Mouse (Mus musculus) midbrain, embryonic 12.5 days (tissue): ENCODE measurements around the gene Commd1. TPM values are rescaled to one million over a fixed set of nuclear protein-coding genes. Genes with fewer than 3 reads are reported as not detected.
A peak's percentile ranks its signal among the peaks of the same experiment; 100 is the strongest.

Experiments used
- ATAC-seq: fragments of 200-750 bp; cut with Nextera tagmentation; 2 replicates; pipeline ENCODE4 v1.8.0; 2017; ENCODE audit warnings: low read depth, moderate TSS enrichment, moderate library complexity; ENCODE audit not compliant: low FRiP score
- H3K27ac ChIP-seq: fragments of 300-500 bp; sonication (generic); replicated peaks from 2 replicates; pipeline ENCODE4 v1.5.1; 2016; ENCODE audit warnings: mild to moderate bottlenecking
- H3K27me3 ChIP-seq: fragments of 300-500 bp; sonication (generic); 2 replicates; pipeline ENCODE4 v1.6.1; 2016; ENCODE audit warnings: mild to moderate bottlenecking
- H3K36me3 ChIP-seq: fragments of 300-500 bp; sonication (generic); 2 replicates; pipeline ENCODE4 v1.6.1; 2016
- H3K4me1 ChIP-seq: fragments of 300-500 bp; sonication (generic); 2 replicates; pipeline ENCODE4 v1.6.1; 2016
- H3K4me2 ChIP-seq: fragments of 300-500 bp; sonication (generic); replicated peaks from 2 replicates; pipeline ENCODE4 v1.6.1; 2016; ENCODE audit warnings: mild to moderate bottlenecking, moderate library complexity
- H3K4me3 ChIP-seq: fragments of 300-500 bp; sonication (generic); 2 replicates; pipeline ENCODE4 v1.5.1; 2016; ENCODE audit warnings: mild to moderate bottlenecking
- H3K9ac ChIP-seq: fragments of 300-500 bp; sonication (generic); replicated peaks from 2 replicates; pipeline ENCODE4 v1.6.1; 2016; ENCODE audit warnings: mild to moderate bottlenecking, moderate library complexity
- H3K9me3 ChIP-seq: fragments of 300-500 bp; sonication (generic); 2 replicates; pipeline ENCODE4 v1.6.1; 2016; ENCODE audit warnings: mild to moderate bottlenecking
- WGBS: fragments of 180-500 bp; shearing (Covaris S2); methylation state at CpG from one replicate; pipeline ENCODE4 v1.1.7; 2016; 5-methylcytosine and 5-hydroxymethylcytosine counted together
- polyA plus RNA-seq: library from polyadenylated mRNA; unstranded; fragments of >200 nt; fragmentation: Nextera tagmentation; extraction: Ambion mirVana; gene quantifications from 2 replicates; pipeline ENCODE4 v1.2.1, GENCODE M21; 2016

Gene Commd1
- polyA plus RNA-seq, 1 experiment from 2014 or later, result 349 TPM

DNA sequence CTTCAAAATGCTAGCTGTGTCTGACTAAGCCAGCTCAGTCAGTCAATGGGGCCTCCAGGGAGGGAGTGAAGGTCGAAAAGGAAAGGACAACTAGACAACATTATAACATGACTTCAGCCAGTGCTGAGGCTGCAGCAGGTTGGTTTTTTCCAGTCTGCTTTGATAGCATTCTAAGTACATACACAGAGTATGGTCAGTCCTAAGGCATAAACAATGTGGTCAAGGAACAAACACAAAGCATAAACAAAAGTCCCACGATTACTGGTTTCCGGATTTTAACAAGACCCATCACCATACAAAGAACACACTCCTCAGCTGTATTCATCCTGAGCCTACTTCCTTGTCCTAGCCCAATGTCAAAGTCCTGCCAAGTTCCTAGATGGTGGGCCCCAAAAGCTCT lies 3.3 kb upstream of the Commd1 start:
- no peak overlapping the region for H3K4me3 ChIP-seq
- ATAC-seq, result no peak
- H3K4me1 ChIP-seq, result peaks cover 14% of the 10 kb centered on the region
- H3K9me3 ChIP-seq, result no peaks in the 10 kb centered on the region
- whole genome bisulfite sequencing, result 85% methylated on average over 3 of the region's 3 CpGs
- H3K27me3 ChIP-seq, result no peaks in the 10 kb centered on the region
- no peak overlapping the region for H3K9ac ChIP-seq
- no peak overlapping the region for H3K4me2 ChIP-seq
- no peak overlapping the region for H3K27ac ChIP-seq
- no peaks in the 10 kb centered on the region for H3K36me3 ChIP-seq

DNA sequence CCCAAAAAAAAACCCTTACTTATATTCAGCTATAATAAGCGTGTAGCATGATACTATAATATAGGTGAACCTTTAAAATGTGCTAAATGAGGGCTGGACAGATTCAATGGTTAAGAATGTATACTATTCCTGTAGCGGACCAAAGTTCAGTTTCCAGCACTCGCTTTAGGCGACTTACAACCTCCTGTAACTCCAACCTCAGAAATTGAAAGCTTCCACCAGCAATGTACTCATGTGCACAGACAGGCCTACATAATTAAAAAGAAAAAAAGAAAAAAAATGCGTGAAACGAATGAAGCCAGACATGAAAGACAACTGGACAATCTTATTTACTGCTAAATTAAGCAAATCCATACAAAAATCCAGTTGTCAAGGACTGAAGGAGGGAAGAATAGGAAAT lies 664 bp upstream of the Commd1 start:
- Histone ChIP-seq H3K4me3 (no peak overlapping the region), H3K9me3 (no peaks in the 10 kb centered on the region), H3K36me3 (peaks cover 6% of the 10 kb centered on the region), H3K27me3 (no peaks in the 10 kb centered on the region), H3K27ac (no peak overlapping the region), H3K4me2 (no peak overlapping the region), H3K9ac (no peak overlapping the region), H3K4me1 (peaks cover 15% of the 10 kb centered on the region)
- no peak for ATAC-seq
- 73% methylated on average over 6 of the region's 6 CpGs for WGBS

DNA sequence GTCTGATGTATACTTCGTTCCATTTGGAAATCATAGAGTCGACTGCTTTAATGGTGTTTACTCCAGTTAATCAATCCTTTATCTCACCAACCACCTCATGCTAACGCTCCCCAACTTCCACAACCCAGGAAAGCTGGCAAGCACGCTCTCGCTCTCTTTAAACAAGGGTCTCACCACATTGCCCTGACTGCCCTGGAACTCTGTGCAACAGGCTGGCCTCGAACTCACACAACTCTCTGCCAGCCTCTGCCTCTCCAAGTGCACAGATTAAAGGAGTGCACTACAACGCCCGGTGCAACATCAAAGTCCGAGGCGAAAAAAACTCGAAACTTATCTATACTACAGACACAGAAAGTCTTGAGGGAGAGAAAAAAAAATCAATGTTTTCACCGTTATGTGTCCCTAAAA lies 635 bp downstream of the Commd1 start:
- peaks cover 23% of the 10 kb centered on the region for H3K4me1 ChIP-seq
- peak overlapping the region; percentile 80 for H3K4me2 ChIP-seq
- WGBS, result 3% methylated on average over 12 of the region's 12 CpGs
- ATAC-seq, result peak; percentile 50
- H3K9me3 ChIP-seq, result no peaks in the 10 kb centered on the region
- H3K9ac ChIP-seq, result peak overlapping the region; percentile 76
- H3K27ac ChIP-seq, result peak overlapping the region; percentile 97
- H3K27me3 ChIP-seq, result no peaks in the 10 kb centered on the region
- H3K4me3 ChIP-seq, result peak overlapping the region; percentile 68
- H3K36me3 ChIP-seq, result peaks cover 9% of the 10 kb centered on the region

DNA sequence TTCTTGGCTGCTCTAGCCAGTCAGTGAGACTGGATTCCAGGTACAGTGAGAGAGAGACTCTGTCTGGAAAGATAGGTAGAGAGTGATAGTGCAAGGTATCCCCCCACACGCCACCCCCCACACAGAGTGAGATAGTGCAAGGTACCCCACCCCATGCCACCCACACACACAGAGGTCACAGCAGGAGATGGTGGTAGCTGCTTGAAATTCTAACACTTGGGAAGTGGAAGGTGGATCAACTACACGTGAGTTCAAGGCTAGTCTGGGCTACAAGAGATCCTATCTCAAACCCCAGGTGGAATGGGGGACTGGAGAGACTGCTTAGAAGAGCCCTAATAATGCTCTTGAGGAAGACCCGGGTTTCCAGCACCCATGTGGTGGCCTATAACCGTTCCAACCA lies 1.1 kb downstream of the Commd1 start:
- H3K4me1 ChIP-seq, result peaks cover 28% of the 10 kb centered on the region
- H3K4me2 ChIP-seq, result peak overlapping the region; percentile 80
- peak overlapping the region; percentile 76 for H3K9ac ChIP-seq
- no peaks in the 10 kb centered on the region for H3K27me3 ChIP-seq
- H3K36me3 ChIP-seq, result peaks cover 9% of the 10 kb centered on the region
- WGBS, result 43% methylated on average over 4 of the region's 4 CpGs
- H3K9me3 ChIP-seq, result no peaks in the 10 kb centered on the region
- ATAC-seq, result no peak
- H3K4me3 ChIP-seq, result peak overlapping the region; percentile 68
- peak overlapping the region; percentile 97; the same call in 1 of the 2 replicates for H3K27ac ChIP-seq

DNA sequence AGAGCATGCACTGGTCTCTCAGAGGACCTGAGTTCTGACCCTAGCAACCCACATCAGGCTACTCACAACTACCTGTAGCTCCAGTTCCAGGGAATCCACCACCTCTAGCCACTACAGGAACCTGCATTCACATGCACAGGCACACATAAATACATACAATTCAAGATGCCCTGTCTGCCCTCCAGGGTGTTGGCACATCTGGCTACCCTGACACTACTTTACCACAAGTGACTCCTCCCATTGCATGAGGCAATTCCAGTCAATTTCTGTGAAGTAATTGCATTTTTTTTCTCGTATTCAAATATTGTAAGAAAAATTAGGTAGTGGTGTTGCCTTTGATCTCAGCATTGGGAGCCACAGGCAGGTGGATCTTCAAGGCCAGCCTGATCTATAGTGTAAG lies 3.0 kb downstream of the Commd1 start:
- peaks cover 9% of the 10 kb centered on the region for H3K36me3 ChIP-seq
- H3K27me3 ChIP-seq, result no peaks in the 10 kb centered on the region
- no peak overlapping the region for H3K9ac ChIP-seq
- no peak overlapping the region for H3K4me3 ChIP-seq
- H3K27ac ChIP-seq, result no peak overlapping the region
- ATAC-seq, result no peak
- H3K9me3 ChIP-seq, result no peaks in the 10 kb centered on the region
- WGBS, result 87% methylated on average over 1 of the region's 1 CpGs
- no peak overlapping the region for H3K4me2 ChIP-seq
- H3K4me1 ChIP-seq, result peaks cover 37% of the 10 kb centered on the region

DNA sequence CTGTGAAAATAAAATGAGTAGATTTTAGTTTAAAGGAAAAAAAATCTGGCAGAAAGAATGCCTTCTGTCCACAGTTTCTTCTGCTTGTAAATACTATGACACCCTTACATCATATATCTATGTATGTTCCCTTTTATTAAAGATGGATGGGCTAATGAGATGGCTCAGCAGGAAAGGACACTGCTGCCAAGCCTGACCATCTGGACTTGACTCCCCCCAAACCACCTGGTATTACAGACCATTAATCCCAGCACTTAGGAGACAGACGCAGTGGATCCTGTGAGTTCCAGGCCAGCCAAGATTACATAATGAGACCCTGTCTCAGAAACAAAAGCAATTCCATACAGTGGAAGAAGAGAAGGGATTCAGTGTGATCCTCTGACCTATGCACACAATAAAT lies 3.5 kb downstream of the Commd1 start:
- no peaks in the 10 kb centered on the region for H3K27me3 ChIP-seq
- no peak overlapping the region for H3K9ac ChIP-seq
- peaks cover 41% of the 10 kb centered on the region for H3K4me1 ChIP-seq
- WGBS, result 78% methylated on average over 1 of the region's 1 CpGs
- no peaks in the 10 kb centered on the region for H3K9me3 ChIP-seq
- H3K4me2 ChIP-seq, result no peak overlapping the region
- H3K27ac ChIP-seq, result no peak overlapping the region
- H3K4me3 ChIP-seq, result no peak overlapping the region
- H3K36me3 ChIP-seq, result peaks cover 14% of the 10 kb centered on the region
- no peak for ATAC-seq

DNA sequence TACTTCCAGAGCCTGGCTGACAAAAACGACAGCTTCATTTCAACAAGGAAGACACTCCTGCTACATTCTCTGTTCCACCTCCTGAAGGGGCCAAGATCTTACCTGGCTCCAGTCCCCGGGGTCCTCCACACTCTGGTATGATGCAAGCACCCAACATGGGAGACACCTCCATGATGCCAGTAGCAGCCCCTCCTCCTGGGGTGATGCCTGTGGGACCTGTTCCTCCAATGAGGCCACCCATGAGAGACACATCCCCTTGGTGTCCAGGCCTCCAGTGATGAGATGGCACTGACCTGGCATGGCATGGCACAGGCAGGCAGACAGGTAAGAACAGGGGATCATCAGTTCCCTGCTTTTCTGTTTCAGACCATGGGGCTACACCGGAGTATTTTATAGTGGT lies 4.0 kb downstream of the Commd1 start:
- ATAC-seq, result no peak
- Histone ChIP-seq H3K27ac (no peak overlapping the region), H3K27me3 (no peaks in the 10 kb centered on the region), H3K4me2 (no peak overlapping the region), H3K9me3 (no peaks in the 10 kb centered on the region), H3K4me3 (no peak overlapping the region), H3K9ac (no peak overlapping the region), H3K36me3 (peaks cover 19% of the 10 kb centered on the region), H3K4me1 (peaks cover 41% of the 10 kb centered on the region)
- WGBS, result 89% methylated on average over 3 of the region's 3 CpGs

DNA sequence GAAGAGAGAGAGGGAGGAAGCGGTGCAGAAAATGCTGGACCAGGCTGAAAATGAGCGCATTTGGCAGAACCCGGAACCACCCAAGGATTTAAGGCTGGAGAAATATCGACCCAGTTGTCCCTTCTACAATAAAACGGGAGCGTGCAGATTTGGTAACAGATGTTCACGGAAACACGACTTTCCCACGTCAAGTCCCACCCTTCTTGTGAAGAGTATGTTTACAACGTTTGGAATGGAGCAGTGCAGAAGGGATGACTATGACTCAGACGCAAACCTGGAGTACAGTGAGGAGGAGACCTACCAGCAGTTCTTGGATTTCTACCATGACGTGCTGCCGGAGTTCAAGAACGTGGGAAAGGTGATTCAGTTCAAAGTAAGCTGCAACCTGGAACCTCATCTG lies 8.6 kb downstream of the Commd1 start:
- no peaks in the 10 kb centered on the region for H3K27me3 ChIP-seq

DNA sequence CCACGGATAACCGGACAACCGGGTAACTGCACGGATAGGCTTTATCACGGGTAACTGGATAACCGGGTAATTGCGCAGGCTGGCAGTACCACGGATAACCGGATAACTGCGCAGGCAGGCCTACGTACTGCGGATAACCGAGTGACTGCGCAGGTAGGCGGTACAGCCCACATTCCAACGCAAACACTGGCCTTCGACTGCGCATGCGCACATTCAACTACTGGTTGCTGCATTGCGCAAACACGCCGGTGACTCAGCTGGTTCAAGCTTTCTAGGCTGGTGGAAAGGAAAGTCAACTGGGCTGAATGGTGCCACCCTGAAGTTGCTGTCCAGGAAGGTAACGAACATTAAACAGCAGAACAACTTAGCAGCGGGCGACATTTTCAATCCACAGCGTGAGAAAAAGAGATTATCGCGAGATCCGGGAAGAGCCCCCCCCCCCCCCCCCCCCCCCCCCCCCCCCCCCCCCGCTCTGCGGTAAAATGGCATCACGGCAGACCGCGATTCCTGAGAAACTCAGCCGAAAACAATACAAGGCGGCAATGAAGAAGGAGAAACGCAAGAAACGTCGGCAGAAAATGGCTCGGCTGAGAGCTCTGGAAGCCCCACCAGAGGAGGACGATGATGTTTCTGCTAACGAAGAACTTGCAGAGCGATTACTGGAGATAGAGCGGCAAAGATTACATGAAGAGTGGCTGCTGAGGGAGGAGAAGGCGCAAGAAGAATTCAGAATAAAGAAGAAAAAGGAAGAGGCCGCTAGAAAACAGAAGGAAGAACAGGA lies 9.2 kb downstream of the Commd1 start:
- Histone ChIP-seq H3K4me2 (peak overlapping the region; percentile 67), H3K9me3 (peaks cover 10% of the 10 kb centered on the region), H3K27me3 (no peaks in the 10 kb centered on the region), H3K4me3 (peak overlapping the region; percentile 51), H3K9ac (peak overlapping the region; percentile 59), H3K4me1 (peaks cover 26% of the 10 kb centered on the region), H3K27ac (peak overlapping the region; percentile 64), H3K36me3 (peaks cover 15% of the 10 kb centered on the region)
- ATAC-seq, result peak; percentile 66
- WGBS, result 48% methylated on average over 44 of the region's 46 CpGs

More for the DNA sequence above, 8.6 kb downstream of the Commd1 start:
- Histone ChIP-seq H3K9ac (peak overlapping the region; percentile 59), H3K9me3 (peaks cover 10% of the 10 kb centered on the region), H3K27ac (no peak overlapping the region; the same call in 1 of the 2 replicates), H3K4me2 (peak overlapping the region; percentile 63), H3K4me1 (peaks cover 26% of the 10 kb centered on the region), H3K4me3 (peak overlapping the region; percentile 51), H3K36me3 (peaks cover 20% of the 10 kb centered on the region)
- ATAC-seq, result no peak
- WGBS, result 47% methylated on average over 14 of the region's 14 CpGs

DNA sequence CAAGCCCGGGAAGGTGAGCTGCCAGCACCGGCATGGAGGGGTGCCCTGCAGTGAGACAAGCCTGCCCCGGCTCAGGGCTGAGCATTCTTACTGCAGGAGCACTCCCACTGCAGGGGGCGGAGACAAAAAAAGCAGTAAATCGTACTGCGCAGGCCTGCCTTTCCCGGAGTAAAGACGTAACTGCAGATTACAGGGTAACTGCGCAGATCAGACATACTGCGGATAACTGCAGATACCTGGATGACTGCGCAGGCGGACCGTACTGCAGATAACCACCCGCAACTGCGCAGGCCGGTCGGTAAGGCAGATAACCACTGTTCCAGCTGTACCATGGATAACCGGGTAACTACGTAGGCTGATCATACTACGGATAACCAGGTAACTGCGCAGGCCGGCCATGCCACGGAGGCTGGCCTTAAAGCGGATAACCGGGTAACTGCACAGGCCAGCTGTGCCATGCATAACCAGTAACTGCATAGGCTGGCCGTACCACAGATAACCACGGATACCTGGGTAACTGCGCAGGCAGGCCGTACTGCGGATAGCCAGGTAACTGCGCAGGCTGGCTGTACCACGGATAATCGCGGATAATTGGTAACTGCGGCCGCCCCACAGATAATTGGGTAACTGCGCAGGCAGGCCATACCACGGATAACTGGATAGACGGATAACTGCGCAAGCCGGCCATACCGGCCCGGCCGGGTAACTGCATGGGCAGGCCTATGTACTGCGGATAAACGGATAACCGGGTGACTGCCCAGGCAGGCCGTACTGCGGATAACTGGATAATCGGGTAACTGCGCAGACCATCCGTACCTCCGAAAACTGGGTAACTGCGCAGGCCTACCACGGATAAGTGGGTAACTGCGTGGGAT lies 10.1 kb downstream of the Commd1 start, which contains the start of gene Zrsr1:
Gene Zrsr1 (plus strand): TSS at position 171 of the 875 bp plus-strand sequence.
- H3K36me3 ChIP-seq, result peaks cover 14% of the 10 kb centered on the region
- peak within 1 kb of the TSS; percentile 67 for H3K4me2 ChIP-seq
- peak; percentile 70 for ATAC-seq
- H3K4me1 ChIP-seq, result peaks cover 23% of the 10 kb centered on the region
- H3K9me3 ChIP-seq, result peaks cover 18% of the 10 kb centered on the region
- H3K27ac ChIP-seq, result peak within 1 kb of the TSS; percentile 46; the same call in 1 of the 2 replicates
- no peaks in the 10 kb centered on the region for H3K27me3 ChIP-seq
- peak within 1 kb of the TSS; percentile 51 for H3K4me3 ChIP-seq
- peak within 1 kb of the TSS; percentile 55 for H3K9ac ChIP-seq
- WGBS, result 51% methylated on average over 56 of the region's 56 CpGs

DNA sequence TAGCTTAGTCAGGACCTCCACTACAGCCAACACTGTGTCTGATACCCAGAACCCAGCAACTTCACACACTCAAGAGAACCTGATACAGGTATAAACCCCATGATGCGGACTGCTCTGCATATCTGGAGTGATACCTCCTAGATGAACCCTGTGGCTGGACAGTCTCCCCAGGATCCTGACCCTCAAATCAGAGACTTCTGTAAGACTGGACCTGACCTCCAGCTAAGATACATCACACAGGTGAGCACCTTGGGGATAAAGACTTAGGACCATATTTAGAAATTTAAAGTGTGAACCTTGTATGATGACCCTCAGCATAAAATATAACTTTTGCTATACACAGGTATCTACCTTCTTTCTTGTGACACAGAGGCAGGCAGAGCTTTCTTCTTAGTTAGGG lies 11.6 kb downstream of the Commd1 start:
- ATAC-seq, result no peak
- WGBS, result 97% methylated on average over 1 of the region's 1 CpGs
- peaks cover 23% of the 10 kb centered on the region for H3K36me3 ChIP-seq

DNA sequence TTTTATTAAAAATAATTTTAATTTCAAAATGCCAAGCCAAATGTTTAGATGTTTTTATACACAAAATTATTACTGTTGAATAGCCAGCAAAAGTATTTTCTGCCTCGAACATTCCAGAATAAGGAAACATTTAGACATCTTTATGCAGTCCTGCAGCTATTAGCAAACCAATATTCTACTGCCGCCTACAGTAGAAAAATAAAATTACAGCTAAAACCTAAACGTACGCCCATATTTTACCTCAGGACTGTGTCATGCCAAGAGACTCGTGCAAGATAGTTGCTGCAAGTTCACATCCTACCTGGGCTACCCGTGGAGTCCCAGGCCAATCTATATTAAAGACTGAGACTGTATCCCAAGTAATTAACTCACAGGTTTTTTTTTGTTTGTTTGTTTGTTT lies 12.7 kb downstream of the Commd1 start:
- Histone ChIP-seq H3K9me3 (peaks cover 23% of the 10 kb centered on the region), H3K4me1 (peaks cover 6% of the 10 kb centered on the region), H3K4me3 (no peak overlapping the region), H3K9ac (no peak overlapping the region), H3K27ac (no peak overlapping the region), H3K36me3 (peaks cover 23% of the 10 kb centered on the region), H3K27me3 (no peaks in the 10 kb centered on the region), H3K4me2 (no peak overlapping the region)
- 77% methylated on average over 6 of the region's 6 CpGs for WGBS
- no peak for ATAC-seq

More for the DNA sequence above, 11.6 kb downstream of the Commd1 start:
- Histone ChIP-seq H3K4me3 (no peak overlapping the region), H3K4me2 (no peak overlapping the region), H3K27me3 (no peaks in the 10 kb centered on the region), H3K27ac (no peak overlapping the region), H3K9ac (no peak overlapping the region), H3K4me1 (peaks cover 9% of the 10 kb centered on the region), H3K9me3 (peaks cover 23% of the 10 kb centered on the region)
